Mouse (Mus musculus) right cerebral cortex, adult 18-20 months (tissue): Measurements from ENCODE around the gene Mpst.

Experiments
- DNase-seq: peaks from one replicate; pipeline ENCODE4 v3.0.0; 2022; ENCODE audit warnings: mixed read lengths

Gene Mpst

GRCm38 (mm10) chr15:78437237-78438017, 31.2 kb downstream of the Mpst start:
- DNase-seq = peak; percentile 84

DNA sequence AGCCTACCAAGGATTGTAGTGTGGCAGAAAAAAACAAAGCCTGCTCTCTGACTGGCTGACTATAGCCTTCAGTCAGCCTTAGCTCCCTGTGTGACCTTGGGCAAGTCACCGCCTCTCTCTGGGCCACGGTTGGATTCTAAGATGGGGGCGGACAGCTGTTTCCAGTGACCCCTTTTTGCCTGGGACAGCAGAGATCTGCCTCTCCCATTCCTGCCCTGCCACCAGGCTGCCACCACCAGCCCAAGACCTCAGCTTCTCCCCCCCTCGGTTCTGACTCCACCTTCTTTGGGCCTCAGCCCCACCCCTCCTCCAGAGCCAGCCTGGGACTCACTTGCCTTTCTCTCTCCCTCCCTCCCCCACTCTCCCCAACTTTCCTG, 31.8 kb downstream of the Mpst start:
- no peak for DNase-seq

DNA sequence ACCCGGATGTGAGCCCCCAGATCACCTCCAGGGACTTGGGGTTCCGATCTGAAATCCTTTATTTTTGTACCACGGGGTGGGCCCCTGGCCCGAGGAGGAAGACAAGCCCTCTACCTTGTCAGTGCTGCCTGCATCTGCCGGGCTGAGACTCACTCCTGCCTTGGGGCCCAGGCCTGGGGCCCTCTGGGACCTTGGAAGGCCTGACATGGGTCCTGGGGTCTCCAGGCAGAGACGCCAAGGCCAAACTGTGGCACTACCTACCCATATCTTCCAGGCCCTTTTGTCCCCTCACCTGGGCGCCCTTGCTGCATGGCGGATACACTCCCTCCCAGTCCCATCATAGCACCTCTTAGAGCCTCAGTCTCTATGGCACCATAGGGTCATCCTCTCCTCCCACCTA, 32.3 kb downstream of the Mpst start:
- no peak for DNase-seq

DNA sequence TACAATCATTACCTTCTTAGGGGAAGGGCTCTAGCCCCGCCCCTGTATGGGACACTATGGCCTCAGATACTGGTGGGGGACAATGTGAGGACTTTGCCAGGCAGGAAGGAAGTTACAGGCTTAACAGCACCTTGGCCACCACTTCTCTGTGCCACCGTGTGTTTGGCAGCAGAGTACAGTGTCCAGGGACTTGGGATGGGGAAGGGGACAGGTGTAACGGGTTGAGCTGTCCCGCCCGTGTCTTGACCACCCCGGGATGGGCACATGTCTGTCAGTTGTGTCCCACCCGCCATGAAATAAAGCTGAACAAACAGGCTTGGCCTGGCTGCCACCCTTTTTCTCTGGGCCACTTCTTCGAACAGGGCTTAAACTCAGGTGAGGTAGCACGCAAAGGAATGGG, 32.8 kb downstream of the Mpst start:
- DNase-seq = no peak

DNA sequence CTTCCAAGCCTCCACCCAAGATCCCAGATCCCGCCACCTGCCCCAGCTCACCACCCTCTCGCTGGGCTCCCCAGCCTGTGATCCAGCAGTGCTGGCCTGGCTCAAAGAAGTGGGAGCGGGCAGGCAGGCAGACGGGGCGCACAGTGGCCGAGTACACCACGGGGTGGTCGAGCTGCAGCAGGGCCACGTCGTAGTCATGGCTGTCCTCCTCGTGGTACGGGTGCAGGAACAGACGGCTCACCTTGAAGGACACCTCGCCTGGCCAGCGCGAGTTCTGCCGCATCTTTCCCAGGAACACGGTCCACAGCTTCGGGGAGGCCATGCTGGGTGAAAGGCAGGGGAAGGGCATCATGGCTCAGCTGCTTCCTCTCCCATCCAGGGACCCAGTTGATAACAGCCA, 36.0 kb downstream of the Mpst start:
- no peak for DNase-seq

DNA sequence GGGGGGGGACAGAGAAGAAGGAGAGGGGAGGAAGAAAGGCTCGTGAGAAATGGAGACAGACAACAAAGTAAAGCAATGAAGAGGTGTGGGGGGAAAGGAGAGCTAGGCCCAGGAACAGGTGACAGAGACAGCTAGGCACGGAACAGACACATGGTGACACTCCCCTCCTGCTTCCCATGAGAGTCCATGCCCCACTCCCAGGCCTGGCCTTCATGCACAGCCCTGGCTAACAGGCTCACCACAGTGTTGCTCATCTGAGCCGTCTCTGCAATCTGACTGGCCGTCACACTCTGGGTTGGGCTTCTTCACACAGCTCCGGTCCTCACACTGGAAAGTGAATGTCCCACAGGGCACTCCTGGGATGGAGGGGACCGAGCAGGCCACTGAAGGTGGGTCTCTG, 37.6 kb downstream of the Mpst start:
- DNase-seq = no peak

DNA sequence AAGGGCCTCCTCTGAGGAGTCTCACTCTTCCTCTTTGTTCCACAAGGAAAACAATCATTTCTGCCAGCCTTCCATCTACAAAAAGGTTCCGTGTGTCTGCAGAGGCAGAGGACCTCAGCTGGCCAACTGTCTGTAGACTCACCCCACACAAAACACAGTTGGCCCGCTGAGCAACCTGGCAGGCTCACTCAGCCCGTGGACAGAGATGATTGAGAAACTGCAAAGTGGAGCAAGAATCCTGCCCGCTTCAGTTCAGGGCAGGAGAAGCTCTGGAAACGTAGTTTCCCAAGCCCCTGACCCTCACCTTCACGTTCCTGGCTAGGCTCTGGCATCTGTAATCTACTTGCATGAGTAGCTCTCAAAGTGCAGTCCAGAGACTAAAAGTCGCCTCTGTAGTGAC, 40.9 kb downstream of the Mpst start:
- no peak for DNase-seq

- peak; percentile 92 for DNase-seq
These were observed 41.7 kb downstream of the Mpst start for GRCm38 (mm10) chr15:78447746-78448535.

GRCm38 (mm10) chr15:78449131-78449530, 42.9 kb downstream of the Mpst start:
- no peak for DNase-seq

DNA sequence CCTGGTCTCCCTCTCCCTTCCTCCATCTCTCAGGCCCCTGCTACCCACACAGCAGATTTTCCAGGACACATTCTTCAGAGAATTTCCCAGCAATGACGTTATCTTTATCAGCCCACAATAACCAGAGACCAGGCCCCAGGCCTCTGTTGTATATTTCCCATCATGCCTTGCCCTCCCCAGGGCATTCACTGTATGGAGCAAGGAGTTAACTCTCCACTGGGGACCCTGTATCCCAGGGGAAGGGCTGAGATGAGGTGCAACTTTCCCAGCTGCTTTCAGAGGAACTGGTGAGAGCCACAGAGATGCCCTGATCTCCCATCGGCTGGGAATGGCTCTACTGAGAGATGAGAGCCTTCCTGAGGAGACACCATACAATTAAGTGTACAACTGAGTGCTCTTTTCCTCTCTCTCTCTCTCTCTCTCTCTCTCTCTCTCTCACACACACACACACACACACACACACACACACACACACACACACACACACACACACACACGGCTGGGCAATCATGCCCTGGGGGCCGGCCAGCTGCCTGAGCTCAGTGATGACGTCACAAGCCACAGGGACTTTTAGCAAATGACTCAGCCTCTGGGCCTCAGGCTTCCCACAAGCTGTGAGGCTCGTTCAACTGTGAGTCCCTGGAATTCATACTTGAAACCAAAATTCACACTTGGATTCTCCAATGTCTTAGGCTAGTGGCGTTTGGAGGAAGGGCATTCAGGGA, 43.6 kb downstream of the Mpst start:
- peak; percentile 76 for DNase-seq

DNA sequence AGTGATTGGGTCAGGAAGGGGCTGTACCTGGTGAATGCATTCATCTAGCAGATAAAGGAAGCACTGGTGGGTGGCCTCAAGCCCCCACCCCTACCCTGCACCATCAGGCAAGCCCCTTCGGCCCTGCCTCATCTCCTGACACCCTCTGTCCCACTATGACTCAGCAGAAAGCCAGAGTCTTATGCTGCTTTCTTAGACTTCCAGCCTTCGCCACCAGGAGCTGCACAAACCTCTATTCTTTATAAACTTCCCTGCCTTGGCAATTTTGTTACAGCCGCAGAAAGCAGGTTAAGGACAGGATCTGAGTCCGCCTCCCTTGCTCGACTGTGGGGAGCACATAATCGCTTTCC, 44.2 kb downstream of the Mpst start:
- no peak for DNase-seq

GRCm38 (mm10) chr15:78451201-78451600, 45.0 kb downstream of the Mpst start:
- no peak for DNase-seq

DNA sequence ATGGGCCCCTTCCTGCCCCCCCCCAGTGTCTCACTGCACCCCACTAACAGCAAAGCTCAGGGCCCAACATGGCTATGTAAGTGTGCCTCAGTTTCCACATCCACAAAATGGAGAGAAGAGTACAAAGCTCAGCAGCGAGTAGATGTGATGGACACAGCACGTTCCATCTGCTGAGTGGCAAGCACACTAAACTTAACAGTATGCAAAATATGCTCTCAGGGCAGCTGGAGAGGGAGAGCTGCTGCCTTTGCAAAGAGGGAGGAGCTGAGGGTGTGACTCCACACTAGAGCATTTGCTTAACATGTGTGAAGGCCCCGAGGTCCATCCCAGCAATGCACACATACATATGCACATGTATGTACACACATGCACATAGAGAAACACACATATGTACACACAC, 46.7 kb downstream of the Mpst start:
- no peak for DNase-seq

DNA sequence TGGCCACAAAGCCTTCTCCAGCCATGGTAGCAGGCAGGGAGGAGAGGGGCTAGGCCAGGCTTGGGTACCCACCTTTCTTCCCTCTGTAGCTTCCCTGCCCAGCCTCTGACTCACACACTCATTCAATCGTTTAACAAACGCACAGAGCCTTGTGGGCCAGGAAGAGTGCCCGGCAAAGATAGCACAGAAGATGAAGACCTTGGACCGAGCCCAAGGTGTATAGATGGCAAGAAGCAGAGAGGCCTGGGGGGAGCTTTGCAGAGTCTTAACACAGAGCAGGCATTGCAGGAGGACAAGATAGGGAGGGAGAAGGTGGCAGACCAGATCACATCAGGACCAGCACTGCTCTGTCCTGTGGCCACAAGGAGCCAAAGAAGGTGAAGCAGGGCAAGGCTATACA, 49.0 kb downstream of the Mpst start:
- no peak for DNase-seq

DNA sequence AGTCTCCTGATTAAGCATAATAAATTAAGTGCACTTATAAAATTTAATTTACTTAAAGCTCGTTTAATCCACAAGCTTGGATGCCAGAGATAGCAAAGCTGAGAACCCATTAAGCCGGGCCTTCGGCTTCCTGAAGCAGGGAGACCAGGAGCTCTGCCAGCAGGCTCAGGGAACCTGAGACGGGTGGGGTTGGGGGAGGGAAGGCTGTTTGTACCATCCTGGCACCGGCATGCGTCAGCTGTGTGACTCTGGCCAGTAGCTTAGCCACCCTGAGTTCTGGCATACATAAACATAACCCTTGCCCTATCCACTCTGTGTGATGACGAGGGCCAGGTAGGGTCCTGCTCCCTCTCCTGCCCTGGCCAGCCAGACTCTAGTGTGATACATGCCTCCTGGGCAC, 49.8 kb downstream of the Mpst start:
- no peak for DNase-seq

DNA sequence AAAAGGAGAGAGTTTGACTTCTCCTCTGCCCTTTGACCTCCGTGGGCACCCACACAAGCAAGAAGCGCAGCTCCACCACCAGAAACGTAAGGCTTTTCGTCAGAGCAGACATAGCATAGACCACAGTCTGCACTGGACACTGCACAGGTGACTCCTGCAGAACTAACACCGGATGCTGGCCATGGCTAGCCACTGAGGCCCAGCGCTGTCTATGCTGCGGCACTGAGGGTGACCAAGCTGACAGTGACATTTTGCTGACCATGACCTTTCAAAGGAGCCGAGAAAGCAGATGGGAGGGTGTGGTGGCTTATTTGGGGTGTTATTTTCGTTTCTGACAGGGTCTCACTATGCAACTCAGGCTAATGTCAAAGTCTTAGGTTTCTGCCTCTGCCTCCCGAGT, 51.0 kb downstream of the Mpst start:
- DNase-seq = no peak

DNA sequence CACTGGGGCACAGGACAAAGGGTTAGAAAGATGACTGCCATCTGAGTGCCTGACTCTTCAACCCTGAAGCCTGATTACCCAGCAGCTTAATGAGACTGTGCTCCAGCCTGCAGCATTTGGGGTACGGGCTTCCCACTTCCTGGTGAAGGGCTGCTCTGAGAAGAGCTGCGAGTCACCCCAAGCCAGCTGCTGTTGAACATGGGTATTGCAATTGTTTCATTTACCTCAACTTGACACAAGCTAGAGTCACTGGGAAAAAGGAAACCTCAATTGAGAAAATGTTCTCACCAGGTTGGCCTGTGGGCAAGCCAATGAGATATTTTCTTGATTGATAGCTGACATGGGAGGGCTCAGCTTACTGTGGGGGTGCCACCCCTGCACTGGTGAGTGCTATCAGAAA, 56.8 kb downstream of the Mpst start:
- DNase-seq = no peak
